Mouse (Mus musculus): ENCODE measurements around the gene Dock10.

DNA sequence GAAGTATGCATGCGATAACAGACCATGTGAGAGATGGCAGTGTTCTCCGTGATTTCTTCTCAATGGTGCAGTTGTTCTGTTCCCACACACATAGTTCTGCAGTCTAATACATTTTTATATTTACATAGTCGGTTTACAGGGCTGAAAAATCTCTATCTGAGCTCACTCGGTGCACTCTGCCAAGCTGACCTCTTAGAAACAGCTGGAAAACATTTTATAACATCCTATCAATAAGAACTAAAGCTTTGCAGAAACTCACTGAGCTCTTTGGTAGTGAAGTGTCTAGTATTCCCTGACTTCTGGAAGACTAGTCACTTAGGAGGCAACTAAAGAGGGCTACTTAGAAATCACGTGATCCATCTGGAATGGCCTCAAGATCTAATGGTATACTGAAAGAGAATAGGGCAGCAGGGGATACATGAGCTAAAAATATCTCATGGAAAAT is 48.2 kb downstream of the Dock10 start:
- no peak for TF ChIP-seq POLR2A (IDR thresholded peaks at IDR 0.05; ENCODE audit: extremely low read depth, insufficient read depth, low read length)
- TF ChIP-seq CTCF (IDR thresholded peaks at IDR 0.05; ENCODE audit: low read depth, low read length), result no peak
